Mouse (Mus musculus): ENCODE measurements at regions not wholly inside any gene's neighbourhood (a gene's known extent, or its start where the extent isn't known, plus 50 kb on each side); places are given as distances from the start of the nearest gene placed in this dataset.
"Not testable (repeated sequence)": the region's sequence is repeated elsewhere in the genome, so short reads cannot be mapped to it uniquely, and the experiment has no call there.

GRCm38 (mm10) chr12:32434506-32435002 is 56.0 kb downstream of the Ccdc71l start:
- H3K9me3 ChIP-seq = no peaks in the 10 kb centered on the region
- no peak overlapping the region for H3K4me3 ChIP-seq (replicated peaks)
- ATAC-seq = no peak
- no peak overlapping the region for H3K27ac ChIP-seq
- H3K27me3 ChIP-seq (replicated peaks) = no peaks in the 10 kb centered on the region
- H3K9ac ChIP-seq = no peak overlapping the region
- no peaks in the 10 kb centered on the region for H3K4me1 ChIP-seq (replicated peaks)
- H3K4me2 ChIP-seq (replicated peaks) = no peak overlapping the region
- no peaks in the 10 kb centered on the region for H3K36me3 ChIP-seq

GRCm38 (mm10) chr12:32435126-32435525 is 56.6 kb downstream of the Ccdc71l start:
- H3K9ac ChIP-seq = no peak overlapping the region
- H3K27me3 ChIP-seq (replicated peaks) = no peaks in the 10 kb centered on the region
- ATAC-seq = no peak
- H3K27ac ChIP-seq = no peak overlapping the region
- no peaks in the 10 kb centered on the region for H3K36me3 ChIP-seq
- H3K4me1 ChIP-seq (replicated peaks) = no peaks in the 10 kb centered on the region
- no peak overlapping the region for H3K4me3 ChIP-seq (replicated peaks)
- 62% methylated on average over 1 of the region's 1 CpGs for WGBS
- no peak overlapping the region for H3K4me2 ChIP-seq (replicated peaks)
- H3K9me3 ChIP-seq = no peaks in the 10 kb centered on the region

GRCm38 (mm10) chr12:32438209-32438608 is 59.7 kb downstream of the Ccdc71l start:
- H3K36me3 ChIP-seq = no peaks in the 10 kb centered on the region
- no peak overlapping the region for H3K9ac ChIP-seq
- no peak for ATAC-seq
- H3K27me3 ChIP-seq (replicated peaks) = no peaks in the 10 kb centered on the region
- WGBS = 73% methylated on average over 1 of the region's 1 CpGs
- no peak overlapping the region for H3K4me3 ChIP-seq (replicated peaks)
- H3K4me2 ChIP-seq (replicated peaks) = no peak overlapping the region
- H3K4me1 ChIP-seq (replicated peaks) = no peaks in the 10 kb centered on the region
- H3K9me3 ChIP-seq = no peaks in the 10 kb centered on the region
- no peak overlapping the region for H3K27ac ChIP-seq

- WGBS = 74% methylated on average over 4 of the region's 4 CpGs
Observed at GRCm38 (mm10) chr12:32444770-32445169, 66.3 kb downstream of the Ccdc71l start.

GRCm38 (mm10) chr12:32445874-32446273 is 67.4 kb downstream of the Ccdc71l start:
- Histone ChIP-seq H3K4me3 (replicated peaks) (no peak overlapping the region), H3K27ac (no peak overlapping the region), H3K4me2 (replicated peaks) (no peak overlapping the region), H3K27me3 (replicated peaks) (no peaks in the 10 kb centered on the region), H3K36me3 (no peaks in the 10 kb centered on the region), H3K4me1 (replicated peaks) (no peaks in the 10 kb centered on the region), H3K9ac (no peak overlapping the region), H3K9me3 (no peaks in the 10 kb centered on the region)
- ATAC-seq = peak; percentile 92

More at GRCm38 (mm10) chr12:32444770-32445169, 66.3 kb downstream of the Ccdc71l start:
- Histone ChIP-seq H3K4me1 (replicated peaks) (no peaks in the 10 kb centered on the region), H3K27me3 (replicated peaks) (no peaks in the 10 kb centered on the region), H3K9ac (no peak overlapping the region), H3K27ac (no peak overlapping the region), H3K4me2 (replicated peaks) (no peak overlapping the region), H3K9me3 (no peaks in the 10 kb centered on the region), H3K36me3 (no peaks in the 10 kb centered on the region), H3K4me3 (replicated peaks) (no peak overlapping the region)
- ATAC-seq = peak; percentile 55; the same call in 1 of the 2 replicates

GRCm38 (mm10) chr12:32449373-32449772 is 70.9 kb downstream of the Ccdc71l start:
- Histone ChIP-seq H3K4me3 (replicated peaks) (no peak overlapping the region), H3K9me3 (no peaks in the 10 kb centered on the region), H3K9ac (no peak overlapping the region), H3K4me2 (replicated peaks) (no peak overlapping the region), H3K4me1 (replicated peaks) (no peaks in the 10 kb centered on the region), H3K27ac (no peak overlapping the region), H3K27me3 (replicated peaks) (no peaks in the 10 kb centered on the region), H3K36me3 (no peaks in the 10 kb centered on the region)
- no peak for ATAC-seq

GRCm38 (mm10) chr12:32451226-32451625 is 72.7 kb downstream of the Ccdc71l start:
- Histone ChIP-seq H3K27ac (no peak overlapping the region), H3K36me3 (no peaks in the 10 kb centered on the region), H3K9me3 (no peaks in the 10 kb centered on the region), H3K9ac (no peak overlapping the region), H3K4me2 (replicated peaks) (no peak overlapping the region), H3K4me1 (replicated peaks) (no peaks in the 10 kb centered on the region), H3K4me3 (replicated peaks) (no peak overlapping the region), H3K27me3 (replicated peaks) (no peaks in the 10 kb centered on the region)
- ATAC-seq = no peak
- WGBS = 43% methylated on average over 1 of the region's 1 CpGs

- no peaks in the 10 kb centered on the region for H3K27me3 ChIP-seq (replicated peaks)
- no peak overlapping the region for H3K4me3 ChIP-seq (replicated peaks)
- ATAC-seq = no peak
- H3K27ac ChIP-seq = no peak overlapping the region
- H3K36me3 ChIP-seq = no peaks in the 10 kb centered on the region
- H3K9me3 ChIP-seq = no peaks in the 10 kb centered on the region
- H3K9ac ChIP-seq = no peak overlapping the region
- no peak overlapping the region for H3K4me2 ChIP-seq (replicated peaks)
- no peaks in the 10 kb centered on the region for H3K4me1 ChIP-seq (replicated peaks)
Observed at GRCm38 (mm10) chr12:32454794-32455193, 76.3 kb downstream of the Ccdc71l start.

GRCm38 (mm10) chr12:32455231-32455630 is 76.7 kb downstream of the Ccdc71l start:
- H3K9ac ChIP-seq; H3K4me1 ChIP-seq (replicated peaks); H3K4me2 ChIP-seq (replicated peaks); H3K27ac ChIP-seq; ATAC-seq; H3K36me3 ChIP-seq; H3K9me3 ChIP-seq; H3K4me3 ChIP-seq (replicated peaks); H3K27me3 ChIP-seq (replicated peaks): not testable (repeated sequence)
- 86% methylated on average over 3 of the region's 3 CpGs for WGBS

- H3K27ac ChIP-seq = no peak overlapping the region
- H3K9me3 ChIP-seq = no peaks in the 10 kb centered on the region
- H3K9ac ChIP-seq = no peak overlapping the region
- no peak for ATAC-seq
- no peaks in the 10 kb centered on the region for H3K27me3 ChIP-seq (replicated peaks)
- no peak overlapping the region for H3K4me3 ChIP-seq (replicated peaks)
- no peaks in the 10 kb centered on the region for H3K36me3 ChIP-seq
- no peak overlapping the region for H3K4me2 ChIP-seq (replicated peaks)
- H3K4me1 ChIP-seq (replicated peaks) = no peaks in the 10 kb centered on the region
Observed at GRCm38 (mm10) chr12:32455913-32456312, 77.4 kb downstream of the Ccdc71l start.

- H3K4me1 ChIP-seq (replicated peaks) = no peaks in the 10 kb centered on the region
- H3K27ac ChIP-seq = no peak overlapping the region
- no peak overlapping the region for H3K4me2 ChIP-seq (replicated peaks)
- H3K27me3 ChIP-seq (replicated peaks) = no peaks in the 10 kb centered on the region
- no peaks in the 10 kb centered on the region for H3K9me3 ChIP-seq
- WGBS = 80% methylated on average over 4 of the region's 4 CpGs
- H3K36me3 ChIP-seq = no peaks in the 10 kb centered on the region
- no peak for ATAC-seq
- H3K4me3 ChIP-seq (replicated peaks) = no peak overlapping the region
- H3K9ac ChIP-seq = no peak overlapping the region
Observed at GRCm38 (mm10) chr12:32456796-32457195, 78.3 kb downstream of the Ccdc71l start.

- H3K27ac ChIP-seq = no peak overlapping the region
- 73% methylated on average over 1 of the region's 1 CpGs for WGBS
- no peak for ATAC-seq
- H3K9me3 ChIP-seq = no peaks in the 10 kb centered on the region
- H3K36me3 ChIP-seq = no peaks in the 10 kb centered on the region
- H3K27me3 ChIP-seq (replicated peaks) = no peaks in the 10 kb centered on the region
- no peak overlapping the region for H3K4me2 ChIP-seq (replicated peaks)
- no peaks in the 10 kb centered on the region for H3K4me1 ChIP-seq (replicated peaks)
- no peak overlapping the region for H3K9ac ChIP-seq
- no peak overlapping the region for H3K4me3 ChIP-seq (replicated peaks)
Observed at GRCm38 (mm10) chr12:32458386-32458785, 79.9 kb downstream of the Ccdc71l start.

GRCm38 (mm10) chr12:32460330-32460998 is 82.0 kb downstream of the Ccdc71l start:
- no peaks in the 10 kb centered on the region for H3K27me3 ChIP-seq (replicated peaks)
- no peak overlapping the region for H3K9ac ChIP-seq
- WGBS = 53% methylated on average over 4 of the region's 4 CpGs
- no peak overlapping the region for H3K4me2 ChIP-seq (replicated peaks)
- H3K27ac ChIP-seq = no peak overlapping the region
- H3K4me1 ChIP-seq (replicated peaks) = no peaks in the 10 kb centered on the region
- H3K9me3 ChIP-seq = no peaks in the 10 kb centered on the region
- H3K36me3 ChIP-seq = no peaks in the 10 kb centered on the region
- ATAC-seq = peak; percentile 87
- no peak overlapping the region for H3K4me3 ChIP-seq (replicated peaks)

Data from intestine, embryonic 15.5 days (tissue).